Mouse (Mus musculus): Measurements from ENCODE around the gene Fhod1.

DNA sequence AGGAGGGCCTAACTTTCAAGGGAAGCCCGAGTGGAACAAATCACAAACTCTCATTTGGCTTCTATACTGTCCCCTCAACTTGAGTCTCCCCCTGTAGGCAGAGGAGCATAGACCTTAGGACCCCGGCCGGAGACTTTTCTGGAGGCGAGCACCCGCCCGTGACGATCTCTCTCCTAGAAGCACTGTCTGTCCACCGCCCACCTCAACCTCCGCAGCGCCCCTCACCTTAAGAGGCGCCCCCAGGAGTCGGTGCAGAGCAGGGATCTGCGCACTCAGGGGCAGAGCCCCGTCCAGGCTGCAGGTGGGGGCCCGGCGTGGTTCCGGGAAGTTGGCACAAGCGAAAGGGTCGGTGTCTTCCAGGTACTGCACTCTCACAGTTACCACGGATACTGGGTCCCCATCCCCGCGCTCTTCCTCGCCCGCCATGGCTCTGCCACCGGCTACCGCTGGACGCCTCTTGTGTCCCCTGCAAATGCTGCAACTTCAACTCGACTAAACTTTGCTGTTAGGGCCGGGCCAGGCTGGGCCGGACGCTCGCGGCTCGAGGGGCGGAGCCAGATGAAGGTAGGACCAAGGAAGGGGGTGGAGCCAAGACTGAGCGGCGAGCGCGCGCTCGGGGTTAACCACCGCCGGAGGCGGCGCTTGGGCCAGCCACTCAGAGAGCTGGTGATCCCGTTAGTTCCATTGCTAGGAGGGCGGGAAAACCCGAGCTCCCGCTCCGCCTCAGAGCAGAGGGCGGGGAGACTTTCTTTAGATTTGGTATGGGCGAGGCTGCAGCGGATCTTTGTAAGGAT, at the start of gene Fhod1:
- no peak for TF ChIP-seq POLR2A (IDR thresholded peaks at IDR 0.05; ENCODE audit: borderline replicate concordance, low read depth, low read length)
- TF ChIP-seq CTCF (IDR thresholded peaks at IDR 0.05; ENCODE audit: low read depth, low read length) = 0 out of 2 replicates have a peak, but pooled peaks have one; percentile 32
